Mouse (Mus musculus) forebrain, postnatal 0 days (tissue): Measurements from ENCODE around the gene Mxra7. TPM values are rescaled to one million over a fixed set of nuclear protein-coding genes. Genes with fewer than 3 reads are reported as not detected.

Experiments
- ATAC-seq: fragments of 200-750 bp; cut with Nextera tagmentation; 2 replicates; pipeline ENCODE4 v1.8.0; 2017; ENCODE audit warnings: mild to moderate bottlenecking, moderate library complexity
- DNase-seq: peaks from one replicate; pipeline ENCODE4 v3.0.0-alpha.2; 2015
- H3K27ac ChIP-seq: fragments of 300-500 bp; sonication (generic); 2 replicates; pipeline ENCODE4 v1.5.1; 2014; ENCODE audit warnings: low read depth, mild to moderate bottlenecking, antibody characterized with exemption, low read length, moderate library complexity, mixed read lengths
- H3K27me3 ChIP-seq: fragments of 300-500 bp; sonication (generic); 2 replicates; pipeline ENCODE4 v1.6.1; 2014; ENCODE audit warnings: mild to moderate bottlenecking, low read length, mixed read lengths; ENCODE audit not compliant: insufficient read depth
- H3K36me3 ChIP-seq: fragments of 300-500 bp; sonication (generic); 2 replicates; pipeline ENCODE4 v1.6.1; 2014; ENCODE audit warnings: mild to moderate bottlenecking, moderate library complexity; ENCODE audit not compliant: insufficient read depth
- H3K4me1 ChIP-seq: fragments of 300-500 bp; sonication (generic); 2 replicates; pipeline ENCODE4 v1.6.1; 2014; ENCODE audit warnings: antibody characterized with exemption; ENCODE audit not compliant: insufficient read depth
- H3K4me2 ChIP-seq: fragments of 300-500 bp; sonication (generic); 2 replicates; pipeline ENCODE4 v1.6.1; 2014; ENCODE audit warnings: low read depth, mild to moderate bottlenecking, moderate library complexity
- H3K4me3 ChIP-seq: fragments of 300-500 bp; sonication (generic); 2 replicates; pipeline ENCODE4 v1.5.1; 2014; ENCODE audit warnings: low read depth, low read length, mixed read lengths
- H3K9ac ChIP-seq: fragments of 300-500 bp; sonication (generic); 2 replicates; pipeline ENCODE4 v1.6.1; 2014; ENCODE audit warnings: mild to moderate bottlenecking
- H3K9me3 ChIP-seq: fragments of 300-500 bp; sonication (generic); 2 replicates; pipeline ENCODE4 v1.6.1; 2016; ENCODE audit warnings: low read length
- CTCF ChIP-seq: sonication (generic); IDR thresholded peaks from 2 replicates; pipeline ENCODE4 v1.5.1; 2016; ENCODE audit warnings: antibody characterized with exemption, control low read depth, low read depth
- WGBS: fragments of 180-500 bp; shearing (Covaris S2); extraction: QIAGEN DNeasy Blood & Tissue Kit; methylation state at CpG from one replicate; pipeline ENCODE4 v1.1.7; 2014; 5-methylcytosine and 5-hydroxymethylcytosine counted together
- polyA plus RNA-seq: library from polyadenylated mRNA; unstranded; fragments of >200 nt; fragmentation: Nextera tagmentation; extraction: Ambion mirVana; gene quantifications from 2 replicates; pipeline ENCODE4 v1.2.1, GENCODE M21; 2015
- total RNA-seq: library from RNA; depleted of rRNA; stranded (reverse); fragments of >200 nt; gene quantifications from 2 replicates; pipeline ENCODE4 v1.2.3, GENCODE M21; 2014

Gene Mxra7
- total and polyA plus RNA-seq, 2 experiments from 2014 or later = 9.8 to 16.0 TPM

DNA sequence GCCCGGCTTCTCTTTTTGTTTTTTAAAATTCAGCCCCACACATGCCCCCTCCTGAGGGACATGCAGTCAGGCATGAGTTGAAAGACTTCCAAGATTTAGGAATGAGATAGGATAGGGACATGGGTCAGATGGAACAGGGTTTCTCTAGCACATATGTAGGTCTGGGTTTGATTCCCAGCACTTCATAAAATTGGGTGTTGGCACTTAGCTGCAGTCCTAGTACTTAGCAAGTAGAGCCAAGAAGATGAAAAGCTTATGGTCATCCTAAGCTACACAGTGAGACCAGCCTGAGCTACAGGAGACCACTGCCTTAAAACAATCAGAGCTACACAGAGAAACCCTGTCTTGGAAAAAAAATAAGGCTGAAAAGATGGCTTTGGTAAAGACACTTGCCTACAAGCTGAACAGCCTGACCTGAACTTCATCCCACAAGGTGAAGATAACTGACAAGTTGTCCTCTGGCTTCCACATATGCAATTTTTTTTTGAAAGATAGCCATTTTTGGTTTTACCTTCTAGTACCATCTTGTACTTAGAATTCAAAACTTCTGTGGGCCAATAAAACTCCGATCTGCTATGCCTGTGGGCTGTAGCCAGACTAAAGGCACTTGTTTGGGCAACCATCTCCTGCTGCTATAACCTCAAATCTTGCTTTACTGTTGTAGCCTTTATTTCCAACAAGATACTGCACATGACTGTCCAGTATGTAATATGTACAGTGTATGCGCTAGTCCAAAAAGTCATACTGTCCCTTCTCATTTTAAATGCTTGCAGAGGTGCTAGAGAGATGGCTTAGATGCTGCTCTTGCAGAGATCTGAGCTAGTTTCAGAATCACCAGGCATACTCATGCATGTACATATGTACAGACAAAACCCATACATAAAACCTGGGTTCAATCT is 19.6 kb upstream of the Mxra7 start:
- no peak for TF ChIP-seq CTCF
- Histone ChIP-seq H3K9ac (no peak overlapping the region), H3K4me2 (no peak overlapping the region), H3K27ac (no peak overlapping the region), H3K4me1 (peaks cover 13% of the 10 kb centered on the region; the same call in 1 of the 2 replicates), H3K4me3 (no peak overlapping the region), H3K36me3 (peaks cover 9% of the 10 kb centered on the region), H3K9me3 (no peaks in the 10 kb centered on the region), H3K27me3 (no peaks in the 10 kb centered on the region)
- no peak for DNase-seq
- WGBS = 86% methylated on average over 3 of the region's 3 CpGs
- no peak for ATAC-seq

DNA sequence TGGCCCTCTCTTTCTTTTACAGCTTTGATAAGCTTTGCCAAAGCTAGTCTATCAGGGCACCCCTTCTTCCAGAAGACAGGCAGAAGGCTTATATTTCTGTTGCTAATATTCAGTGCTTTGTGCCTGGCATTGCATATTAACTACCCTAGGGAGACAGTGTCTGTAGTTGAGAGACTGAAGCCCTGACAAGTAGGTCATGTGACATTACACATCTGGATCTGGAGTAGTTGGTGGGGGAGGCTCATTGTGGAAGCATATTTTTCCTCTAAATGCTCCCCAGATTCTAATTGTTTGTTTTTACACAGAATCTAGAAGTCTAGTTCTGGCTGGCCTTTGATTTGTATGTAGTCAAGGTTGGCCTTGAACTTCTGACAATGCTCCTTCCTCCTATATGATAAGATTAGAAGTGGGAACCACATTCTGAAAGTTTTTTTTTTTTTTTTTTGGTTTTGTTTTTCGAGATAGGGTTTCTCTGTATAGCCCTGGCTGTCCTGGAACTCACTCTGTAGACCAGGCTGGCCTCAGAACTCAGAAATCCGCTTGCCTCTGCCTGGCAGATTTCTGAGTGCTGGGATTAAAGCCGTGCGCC is 18.8 kb upstream of the Mxra7 start:
- Histone ChIP-seq H3K36me3 (peaks cover 9% of the 10 kb centered on the region), H3K4me2 (no peak overlapping the region), H3K4me1 (peaks cover 13% of the 10 kb centered on the region; the same call in 1 of the 2 replicates), H3K27me3 (no peaks in the 10 kb centered on the region), H3K9ac (no peak overlapping the region), H3K4me3 (no peak overlapping the region), H3K9me3 (no peaks in the 10 kb centered on the region), H3K27ac (no peak overlapping the region)
- DNase-seq (no peak), ATAC-seq (no peak)
- TF ChIP-seq CTCF = no peak
- WGBS = 73% methylated on average over 4 of the region's 4 CpGs

DNA sequence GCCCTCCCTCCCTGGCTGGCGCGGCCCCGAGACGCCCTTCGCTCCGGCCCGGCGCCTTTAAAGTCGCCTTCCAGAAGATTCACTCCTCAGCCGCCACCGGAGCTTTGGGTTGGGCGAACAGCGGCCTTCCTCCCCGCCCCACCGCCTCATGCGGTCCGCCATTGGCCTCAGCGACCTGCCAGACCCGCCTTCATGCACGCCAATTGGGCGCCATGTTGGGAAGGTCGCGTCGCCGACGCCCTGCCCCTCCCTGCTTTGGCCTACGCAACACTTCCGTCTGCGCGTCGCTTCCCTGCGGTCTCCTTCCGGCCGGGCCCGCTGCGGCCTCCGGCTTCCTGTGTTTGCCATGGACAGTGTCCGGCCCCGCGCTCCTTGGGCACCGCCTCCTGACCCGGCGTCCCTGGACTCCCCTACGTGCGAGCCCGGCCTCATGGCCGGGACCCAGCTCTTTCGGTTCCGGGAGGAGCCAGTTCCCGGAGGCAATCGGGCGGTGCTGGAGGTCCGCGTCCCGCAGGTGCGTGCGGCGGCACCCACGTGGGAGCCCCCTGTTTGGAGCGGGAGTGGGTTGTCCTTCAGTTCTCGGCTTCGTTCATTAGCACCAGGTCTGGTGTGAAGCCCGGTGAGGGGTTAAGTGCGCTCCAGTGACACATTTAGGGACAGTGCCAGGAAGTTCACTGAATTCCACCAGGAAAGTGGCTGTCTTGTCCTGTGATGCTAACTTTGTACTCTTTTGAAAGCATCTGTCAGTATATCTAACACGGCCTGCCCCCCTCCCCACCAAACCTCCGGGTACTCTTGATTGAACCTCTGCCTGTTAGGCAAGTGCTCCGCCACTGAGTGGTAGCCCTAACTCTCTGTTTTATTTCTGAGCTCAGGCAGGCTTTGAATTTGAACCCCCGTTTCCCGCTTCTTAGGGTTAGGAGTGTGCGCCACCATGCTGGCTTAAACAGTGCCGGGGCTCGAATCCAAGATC is 15.7 kb upstream of the Mxra7 start, which contains the start of the genes Mettl23 and Jmjd6:
Gene Mettl23 (plus strand): TSS at position 18 of the 973 bp plus-strand sequence.
Gene Jmjd6 (minus strand): TSS at position 189 of the 973 bp plus-strand sequence.
- ATAC-seq (peak; percentile 97), DNase-seq (peak; percentile 97)
- peak within 1 kb of the TSS; percentile 82 for H3K4me2 ChIP-seq
- 2% methylated on average over 72 of the region's 72 CpGs for WGBS
- no peak for TF ChIP-seq CTCF
- peak within 1 kb of the TSS; percentile 85 for H3K4me3 ChIP-seq
- H3K9me3 ChIP-seq = no peaks in the 10 kb centered on the region
- peaks cover 11% of the 10 kb centered on the region; the same call in 1 of the 2 replicates for H3K4me1 ChIP-seq
- H3K27ac ChIP-seq = peak within 1 kb of the TSS; percentile 95
- peaks cover 24% of the 10 kb centered on the region for H3K36me3 ChIP-seq
- peak within 1 kb of the TSS; percentile 92 for H3K9ac ChIP-seq
- H3K27me3 ChIP-seq = no peaks in the 10 kb centered on the region

DNA sequence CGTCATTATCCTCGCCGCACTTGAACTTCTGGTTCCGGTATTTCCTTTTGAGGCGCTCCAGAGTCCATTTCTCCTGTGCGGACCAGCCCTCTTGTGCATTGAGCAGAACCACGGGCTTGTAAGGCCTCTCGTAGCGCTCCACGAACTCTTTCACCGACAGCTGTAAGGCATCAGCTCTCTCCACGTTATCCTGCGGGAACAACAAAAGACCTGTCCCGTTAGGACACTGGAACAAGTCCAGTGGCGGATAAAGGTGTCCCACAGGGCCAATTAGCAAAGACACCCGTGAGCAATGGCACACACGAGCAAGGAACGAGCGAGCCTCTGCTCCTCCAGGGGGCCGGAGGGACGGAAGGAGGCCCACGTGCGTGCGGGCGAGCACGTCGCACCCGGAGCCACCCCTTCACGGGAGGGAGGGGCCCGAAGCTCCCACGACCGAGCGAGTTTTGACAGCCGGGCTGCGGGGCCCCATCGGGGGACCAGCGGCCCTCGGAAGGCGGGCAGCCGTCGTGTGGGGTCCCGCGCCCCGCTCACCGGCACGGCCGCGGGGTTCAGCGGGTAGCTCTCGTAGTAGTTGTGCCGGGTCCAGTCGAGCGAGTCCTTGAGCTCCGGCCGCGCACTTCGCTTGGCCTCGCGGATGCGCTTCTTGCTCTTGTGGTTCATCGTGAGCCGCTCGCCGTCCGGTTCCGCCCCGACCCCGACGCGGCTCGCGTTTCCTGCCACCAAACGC is 14.8 kb upstream of the Mxra7 start:
- peaks cover 30% of the 10 kb centered on the region for H3K36me3 ChIP-seq
- peak overlapping the region; percentile 92 for H3K9ac ChIP-seq
- DNase-seq (peak; percentile 82), ATAC-seq (peak; percentile 62)
- peaks cover 11% of the 10 kb centered on the region; the same call in 1 of the 2 replicates for H3K4me1 ChIP-seq
- WGBS = under 1% methylated on average over 53 of the region's 73 CpGs
- H3K27me3 ChIP-seq = no peaks in the 10 kb centered on the region
- H3K4me3 ChIP-seq = peak overlapping the region; percentile 85
- H3K27ac ChIP-seq = peak overlapping the region; percentile 95
- H3K9me3 ChIP-seq = no peaks in the 10 kb centered on the region
- H3K4me2 ChIP-seq = peak overlapping the region; percentile 82
- peak; percentile 15; the same call in 1 of the 2 replicates for TF ChIP-seq CTCF

DNA sequence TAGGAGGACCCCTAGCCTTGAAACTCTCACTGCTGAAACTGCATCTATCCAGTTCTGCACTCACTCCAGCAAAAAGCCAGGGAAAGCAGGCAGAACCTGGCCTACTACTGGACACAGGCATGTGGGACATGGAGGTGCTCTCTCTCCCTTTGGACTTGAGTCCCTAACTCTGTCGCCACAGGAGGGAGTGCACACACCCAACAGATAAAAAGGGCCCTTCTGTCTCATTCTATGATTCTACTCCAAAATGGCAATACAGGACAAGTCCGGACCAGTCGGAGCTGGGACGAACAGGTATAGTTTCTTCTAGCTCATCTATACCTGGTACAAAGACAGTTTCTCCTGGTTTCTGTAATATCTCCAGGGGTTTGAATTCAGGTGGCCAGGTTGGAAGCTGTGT is 12.9 kb upstream of the Mxra7 start:
- no peak overlapping the region for H3K4me2 ChIP-seq
- H3K27ac ChIP-seq = no peak overlapping the region
- no peak overlapping the region for H3K4me3 ChIP-seq
- no peak overlapping the region for H3K9ac ChIP-seq
- H3K4me1 ChIP-seq = peaks cover 11% of the 10 kb centered on the region; the same call in 1 of the 2 replicates
- no peaks in the 10 kb centered on the region for H3K27me3 ChIP-seq
- peaks cover 49% of the 10 kb centered on the region for H3K36me3 ChIP-seq
- DNase-seq (no peak), ATAC-seq (no peak)
- TF ChIP-seq CTCF = no peak
- WGBS = 78% methylated on average over 4 of the region's 4 CpGs
- H3K9me3 ChIP-seq = no peaks in the 10 kb centered on the region

DNA sequence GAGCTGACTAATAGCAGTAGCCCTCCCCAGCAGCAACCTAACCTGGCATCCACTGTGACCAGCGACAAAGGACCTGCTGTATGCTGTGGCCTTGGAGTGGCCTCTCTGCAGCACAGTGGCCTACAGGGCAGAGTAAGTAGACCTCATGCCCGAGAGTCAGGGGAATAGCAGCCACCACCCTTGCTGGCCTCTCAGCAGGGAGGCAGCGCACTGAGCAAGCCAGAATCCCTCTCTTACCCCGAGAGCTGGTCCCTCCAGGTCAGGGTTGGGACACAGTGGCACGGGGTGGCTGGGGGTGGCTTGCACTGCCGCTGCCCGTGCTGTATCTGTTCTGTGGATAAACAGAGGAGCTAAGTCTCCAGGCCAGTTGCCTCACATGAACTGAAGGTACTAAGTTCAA is 11.8 kb upstream of the Mxra7 start:
- no peak overlapping the region for H3K4me2 ChIP-seq
- peak overlapping the region; percentile 18; the same call in 1 of the 2 replicates for H3K9ac ChIP-seq
- H3K9me3 ChIP-seq = no peaks in the 10 kb centered on the region

More for the DNA sequence above, 11.8 kb upstream of the Mxra7 start:
- no peak for DNase-seq
- TF ChIP-seq CTCF = no peak
- Histone ChIP-seq H3K27ac (no peak overlapping the region), H3K4me3 (no peak overlapping the region), H3K4me1 (peaks cover 11% of the 10 kb centered on the region; the same call in 1 of the 2 replicates), H3K36me3 (peaks cover 60% of the 10 kb centered on the region), H3K27me3 (no peaks in the 10 kb centered on the region)
- 74% methylated on average over 7 of the region's 7 CpGs for WGBS
- no peak for ATAC-seq
